Mouse (Mus musculus) limb, embryonic 14.5 days (tissue): ENCODE measurements around the gene Uqcc1. TPM values are rescaled to one million over a fixed set of nuclear protein-coding genes. Genes with fewer than 3 reads are reported as not detected.

ENCODE experiments used
- ATAC-seq: fragments of 200-750 bp; cut with Nextera tagmentation; 2 replicates; pipeline ENCODE4 v1.8.0; 2017; ENCODE audit warnings: low read depth, moderate number of reproducible peaks, moderate TSS enrichment; ENCODE audit not compliant: low FRiP score
- DNase-seq: peaks from one replicate; pipeline ENCODE4 v3.0.0-alpha.2; 2015; ENCODE audit warnings: low spot score
- H3K27ac ChIP-seq: fragments of 300-500 bp; sonication (generic); replicated peaks from 2 replicates; pipeline ENCODE4 v1.5.1; 2014; ENCODE audit warnings: low read depth, mild to moderate bottlenecking, low read length, moderate library complexity, mixed read lengths
- H3K27me3 ChIP-seq: fragments of 300-500 bp; sonication (generic); 2 replicates; pipeline ENCODE4 v1.6.1; 2014; ENCODE audit warnings: low read length, mixed read lengths; ENCODE audit not compliant: control insufficient read depth, insufficient read depth
- H3K36me3 ChIP-seq: fragments of 300-500 bp; sonication (generic); 2 replicates; pipeline ENCODE4 v1.6.1; 2014; ENCODE audit warnings: mild to moderate bottlenecking, low read length, moderate library complexity, mixed read lengths; ENCODE audit not compliant: control insufficient read depth, insufficient read depth
- H3K4me1 ChIP-seq: fragments of 300-500 bp; sonication (generic); 2 replicates; pipeline ENCODE4 v1.6.1; 2014; ENCODE audit warnings: antibody characterized with exemption, low read length, mixed read lengths; ENCODE audit not compliant: control insufficient read depth, insufficient read depth
- H3K4me2 ChIP-seq: fragments of 300-500 bp; sonication (generic); replicated peaks from 2 replicates; pipeline ENCODE4 v1.6.1; 2014; ENCODE audit warnings: low read depth, mild to moderate bottlenecking, low read length, moderate library complexity; ENCODE audit not compliant: severe bottlenecking
- H3K4me3 ChIP-seq: fragments of 300-500 bp; sonication (generic); replicated peaks from 2 replicates; pipeline ENCODE4 v1.5.1; 2014; ENCODE audit warnings: low read length
- H3K9ac ChIP-seq: fragments of 300-500 bp; sonication (generic); 2 replicates; pipeline ENCODE4 v1.6.1; 2014; ENCODE audit warnings: mild to moderate bottlenecking, low read depth, low read length, moderate library complexity; ENCODE audit not compliant: severe bottlenecking
- H3K9me3 ChIP-seq: fragments of 300-500 bp; sonication (generic); 2 replicates; pipeline ENCODE4 v1.6.1; 2016; ENCODE audit warnings: low read length; ENCODE audit not compliant: control insufficient read depth
- POLR2A ChIP-seq: fragments of 200-500 bp; IDR thresholded peaks from 2 replicates; pipeline ENCODE4 v1.8.0; 2012; ENCODE audit warnings: inconsistent platforms, mild to moderate bottlenecking, moderate library complexity, borderline replicate concordance; ENCODE audit not compliant: insufficient read depth, insufficient read length; ENCODE audit errors: extremely low read depth
- WGBS: fragments of 180-500 bp; shearing (Covaris S2); extraction: QIAGEN DNeasy Blood & Tissue Kit; methylation state at CpG from one replicate; pipeline ENCODE4 v1.1.7; 2014; 5-methylcytosine and 5-hydroxymethylcytosine counted together
- polyA plus RNA-seq, 2 experiments: library from polyadenylated mRNA; depleted of rRNA in 1 of 2; stranded (reverse) in 1 of 2; unstranded in 1 of 2; fragments of >200 nt; fragmentation: Nextera tagmentation in 1 of 2; extraction: Ambion mirVana in 1 of 2; gene quantifications; 2 replicates each; pipeline versions ENCODE4 v1.2.1 to v1.2.3; 2012 to 2014

Gene Uqcc1
- polyA plus RNA-seq, 2 experiments: 42.1 to 58.5 TPM

DNA sequence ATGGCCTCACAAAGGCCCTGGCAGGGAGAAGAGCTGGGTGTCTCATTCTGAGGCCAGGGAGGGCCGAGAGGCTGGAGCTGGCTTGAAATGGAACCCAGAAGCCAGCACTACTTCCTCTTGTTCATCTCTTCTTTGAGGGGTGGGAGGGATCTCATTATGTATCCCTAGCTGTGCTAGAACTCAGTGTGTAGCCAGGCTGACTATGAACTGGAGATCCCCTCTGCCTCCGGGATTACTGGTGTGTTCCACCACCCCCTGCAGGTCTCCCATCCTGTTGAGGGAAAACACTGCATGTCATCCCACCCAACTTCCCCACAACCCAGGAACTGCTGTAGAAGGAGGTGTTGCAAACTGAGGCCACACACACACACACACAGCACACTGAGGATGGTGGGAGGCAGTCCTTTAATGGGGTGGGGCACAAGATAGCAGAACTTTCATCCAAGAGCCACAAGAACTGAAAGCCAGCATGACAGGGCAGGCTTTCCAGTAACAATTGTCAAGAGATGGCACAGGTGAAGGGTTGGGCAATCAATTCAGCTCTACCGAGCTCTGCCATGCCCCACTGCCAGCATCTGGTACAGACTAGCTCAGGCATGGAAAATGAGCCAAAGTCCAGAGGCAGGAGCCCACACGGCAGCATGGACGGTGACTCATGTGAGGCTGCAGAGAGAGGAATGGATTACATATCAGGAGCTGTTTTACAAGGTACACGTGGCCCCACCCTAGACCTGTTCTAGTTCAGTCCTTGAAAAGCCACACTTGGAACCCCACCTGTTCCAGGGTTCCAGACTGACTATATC is 110.5 kb downstream of the Uqcc1 start:
- no peaks in the 10 kb centered on the region for H3K27me3 ChIP-seq
- H3K9ac ChIP-seq: no peak overlapping the region
- H3K36me3 ChIP-seq: peaks cover 50% of the 10 kb centered on the region
- H3K27ac ChIP-seq: 0 out of 2 replicates have a peak overlapping the region, but pooled peaks have one; percentile 9
- H3K4me2 ChIP-seq: peak overlapping the region; percentile 95
- DNase-seq (no peak), ATAC-seq (peak; percentile 9; the same call in 1 of the 2 replicates)
- no peaks in the 10 kb centered on the region for H3K9me3 ChIP-seq
- 61% methylated on average over 6 of the region's 6 CpGs for WGBS
- no peak for TF ChIP-seq POLR2A
- peaks cover 6% of the 10 kb centered on the region for H3K4me1 ChIP-seq
- peak overlapping the region; percentile 64; the same call in 1 of the 2 replicates for H3K4me3 ChIP-seq

DNA sequence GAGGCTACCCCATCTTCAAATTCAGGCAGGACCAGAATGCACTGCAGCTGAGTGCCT is 110.9 kb downstream of the Uqcc1 start, which contains the start of gene BC029722:
BC029722 (minus strand) TSS at position 35 of the 57 bp plus-strand sequence.
- H3K4me1 ChIP-seq: peaks cover 6% of the 10 kb centered on the region
- TF ChIP-seq POLR2A: no peak
- peak within 1 kb of the TSS; percentile 53 for H3K27ac ChIP-seq
- H3K9ac ChIP-seq: peak within 1 kb of the TSS; percentile 79
- H3K4me2 ChIP-seq: peak within 1 kb of the TSS; percentile 95
- peaks cover 50% of the 10 kb centered on the region for H3K36me3 ChIP-seq
- H3K4me3 ChIP-seq: peak within 1 kb of the TSS; percentile 64
- ATAC-seq: no peak
- no peaks in the 10 kb centered on the region for H3K9me3 ChIP-seq
- H3K27me3 ChIP-seq: no peaks in the 10 kb centered on the region
- DNase-seq: no peak

DNA sequence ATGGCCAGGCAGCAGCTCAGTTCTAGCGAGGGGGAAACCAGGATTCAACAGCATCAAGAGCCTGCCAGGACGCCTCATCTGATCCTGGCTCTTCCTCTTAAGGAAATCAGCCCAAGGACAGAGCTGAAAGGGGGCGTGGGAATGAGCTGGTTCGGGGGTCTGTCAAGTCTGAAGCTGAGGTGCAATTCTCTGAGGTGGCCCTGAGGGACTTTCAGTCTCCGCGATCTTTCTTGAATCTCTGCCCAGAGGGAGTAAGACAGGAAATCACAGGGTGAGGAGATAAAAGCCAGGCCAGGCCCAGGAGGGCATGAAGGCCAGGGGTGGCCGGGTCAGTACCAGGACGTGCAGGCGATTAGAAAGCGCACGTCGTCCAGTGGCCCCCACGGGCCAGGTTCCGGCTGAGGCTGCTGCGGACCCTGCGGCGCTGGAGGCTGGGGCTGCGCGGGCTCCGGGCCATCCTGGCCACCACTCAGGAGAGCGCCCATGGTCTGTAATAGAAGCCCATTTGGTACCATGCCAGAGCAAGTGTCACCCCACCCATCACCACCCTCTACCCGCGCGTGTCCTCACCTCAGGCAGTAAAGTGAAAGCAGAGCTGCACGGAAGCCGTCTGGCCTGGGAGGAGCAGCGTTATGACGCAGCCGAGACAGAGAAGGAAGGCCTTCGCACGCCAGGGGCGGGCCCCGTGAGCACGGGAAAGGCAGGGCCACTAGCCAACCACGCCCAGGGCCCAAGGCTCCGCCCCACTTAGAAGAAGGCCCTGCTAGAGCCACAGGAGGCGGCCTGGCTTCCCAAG is 111.3 kb downstream of the Uqcc1 start:
- no peaks in the 10 kb centered on the region for H3K9me3 ChIP-seq
- H3K27ac ChIP-seq: peak overlapping the region; percentile 53
- H3K4me3 ChIP-seq: peak overlapping the region; percentile 64
- no peaks in the 10 kb centered on the region for H3K27me3 ChIP-seq
- peak overlapping the region; percentile 95 for H3K4me2 ChIP-seq
- H3K9ac ChIP-seq: peak overlapping the region; percentile 79
- peak; percentile 39; the same call in 1 of the 2 replicates for TF ChIP-seq POLR2A
- H3K36me3 ChIP-seq: peaks cover 45% of the 10 kb centered on the region
- 2% methylated on average over 35 of the region's 37 CpGs for WGBS
- H3K4me1 ChIP-seq: peaks cover 6% of the 10 kb centered on the region
- DNase-seq (peak; percentile 95), ATAC-seq (peak; percentile 95)

DNA sequence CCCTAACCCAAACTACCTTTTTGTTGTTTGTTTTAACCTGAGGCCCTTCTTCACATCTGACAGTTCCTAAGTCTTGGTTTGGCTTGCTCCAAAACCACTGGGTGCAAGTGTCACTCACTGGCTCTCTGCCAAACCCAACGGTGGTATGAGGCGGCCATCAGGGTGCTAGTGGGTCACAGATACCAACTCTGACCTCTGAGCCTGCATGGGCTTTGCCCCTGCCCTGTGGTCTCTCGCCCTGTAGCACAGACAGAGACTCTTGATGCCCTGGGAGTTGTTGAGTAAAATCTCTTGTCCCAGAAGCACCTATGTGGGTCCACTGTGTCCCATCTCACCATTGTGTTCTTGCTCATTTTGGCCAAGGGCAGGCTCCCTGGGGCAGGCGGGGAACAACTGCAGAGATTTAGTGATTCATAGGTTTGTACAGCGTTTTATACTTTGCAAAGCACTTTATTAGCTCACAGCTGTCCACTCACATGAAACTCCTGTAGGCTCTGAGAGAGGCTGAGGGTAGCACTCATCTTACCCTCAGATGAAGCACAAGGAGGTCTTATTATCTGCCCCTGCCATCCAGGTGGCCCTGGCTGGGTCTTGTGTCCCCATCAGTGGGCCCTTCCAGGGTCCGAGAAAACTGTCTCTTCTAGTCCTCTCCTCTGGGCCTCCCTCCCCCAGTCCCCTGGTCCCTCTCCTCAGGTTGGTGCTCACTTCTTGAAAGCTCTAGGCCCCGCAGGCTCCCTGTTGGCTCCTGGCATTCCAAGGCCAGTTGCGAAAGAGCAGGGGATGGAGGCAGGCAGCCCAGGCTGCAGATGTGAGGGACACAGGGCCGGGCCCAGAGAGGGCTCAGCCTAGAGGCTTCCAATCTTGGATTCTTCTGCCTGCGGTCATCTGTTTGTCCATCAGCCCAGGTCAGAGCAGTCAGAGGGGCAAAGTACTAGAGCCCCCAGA is 112.5 kb downstream of the Uqcc1 start:
- DNase-seq: no peak
- peaks cover 6% of the 10 kb centered on the region for H3K4me1 ChIP-seq
- no peak overlapping the region for H3K27ac ChIP-seq
- peaks cover 33% of the 10 kb centered on the region for H3K36me3 ChIP-seq
- TF ChIP-seq POLR2A: no peak
- H3K27me3 ChIP-seq: no peaks in the 10 kb centered on the region
- 72% methylated on average over 10 of the region's 10 CpGs for WGBS
- no peak for ATAC-seq
- H3K4me3 ChIP-seq: peak overlapping the region; percentile 64; the same call in 1 of the 2 replicates
- H3K4me2 ChIP-seq: peak overlapping the region; percentile 95
- peak overlapping the region; percentile 79; the same call in 1 of the 2 replicates for H3K9ac ChIP-seq
- H3K9me3 ChIP-seq: no peaks in the 10 kb centered on the region

DNA sequence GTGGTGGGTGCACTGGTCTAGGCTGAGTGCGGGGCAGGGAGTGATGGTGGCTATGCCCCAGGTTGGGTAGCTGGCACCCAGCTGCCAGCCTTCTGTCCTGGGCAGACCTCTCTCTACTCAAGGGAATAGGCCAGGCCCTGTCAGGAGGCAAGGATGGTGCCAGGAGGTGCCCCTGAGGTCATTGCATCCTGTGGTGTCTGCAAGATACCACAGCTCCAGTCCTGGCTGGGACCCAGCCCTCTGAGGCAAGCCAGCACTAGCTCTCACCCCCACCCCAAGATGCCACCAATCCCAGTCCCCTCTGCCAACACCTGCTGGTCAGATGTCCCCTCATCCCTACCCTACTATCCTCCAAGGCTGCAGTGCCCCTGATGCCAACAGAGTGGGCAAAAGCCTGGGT is 113.9 kb downstream of the Uqcc1 start:
- no peaks in the 10 kb centered on the region for H3K27me3 ChIP-seq
- no peak for DNase-seq
- 100% methylated on average over 1 of the region's 1 CpGs for WGBS
- H3K27ac ChIP-seq: no peak overlapping the region
- H3K9me3 ChIP-seq: no peaks in the 10 kb centered on the region
- ATAC-seq: no peak
- no peak for TF ChIP-seq POLR2A
- peaks cover 6% of the 10 kb centered on the region for H3K4me1 ChIP-seq
- no peak overlapping the region for H3K4me3 ChIP-seq
- no peak overlapping the region for H3K4me2 ChIP-seq
- H3K36me3 ChIP-seq: peaks cover 19% of the 10 kb centered on the region
- H3K9ac ChIP-seq: no peak overlapping the region
